Mouse (Mus musculus) cerebellum, adult 18-20 months (tissue): ENCODE results near the gene Trim8.

Experiments used
- DNase-seq, 2 experiments: peaks; one replicate each; pipeline ENCODE4 v3.0.0; 2021

The Trim8 gene

DNA sequence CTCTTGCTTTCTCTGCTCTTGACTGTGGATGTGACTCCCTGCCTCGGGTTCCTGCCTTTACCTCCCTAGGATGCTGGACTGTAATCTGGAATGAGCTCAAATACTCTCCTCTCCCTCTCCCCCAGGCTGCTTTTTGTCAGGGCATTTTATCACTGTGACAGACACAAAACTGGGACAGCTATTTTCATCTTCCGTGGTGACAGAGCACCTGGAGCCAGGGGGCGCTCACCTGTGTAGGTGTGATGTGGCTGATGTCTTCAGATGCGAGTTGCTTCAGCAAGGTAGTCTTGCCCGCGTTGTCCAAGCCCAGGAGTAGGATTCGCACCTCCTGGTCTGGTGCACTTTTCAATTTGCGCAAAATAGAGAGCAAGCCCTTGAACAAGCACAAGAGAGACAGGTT lies 56.5 kb downstream of the Trim8 start:
- DNase-seq: no peak

DNA sequence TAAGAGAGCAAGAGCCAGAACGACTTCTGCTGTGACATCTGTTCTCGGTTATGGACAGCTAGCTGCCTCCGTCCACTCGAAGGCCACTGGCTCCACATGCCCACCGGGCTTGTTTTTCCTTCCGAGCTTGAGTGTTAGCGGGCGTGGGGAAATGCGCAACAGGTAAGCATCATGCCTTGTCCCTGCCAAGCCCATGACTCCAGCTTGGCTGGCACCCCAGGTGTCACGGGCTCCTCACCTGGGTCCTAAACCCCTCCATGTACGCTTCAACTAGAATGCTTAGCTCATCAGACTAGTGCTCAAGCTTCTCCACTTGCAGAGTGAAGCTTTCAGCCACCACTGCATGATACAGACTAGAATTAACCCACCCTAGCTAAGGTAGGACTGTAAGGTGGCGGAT lies 57.1 kb downstream of the Trim8 start:
- peak; percentile 64 to 66 for DNase-seq

- peak; percentile 77 to 81 for DNase-seq
Measured at GRCm38 (mm10) chr19:46562132-46562531, 60.6 kb downstream of the Trim8 start.

- peak; percentile 67 to 80 for DNase-seq
Measured at GRCm38 (mm10) chr19:46562581-46563515, 61.3 kb downstream of the Trim8 start.

GRCm38 (mm10) chr19:46563603-46564002 lies 62.1 kb downstream of the Trim8 start:
- peak in 1 of 2 experiments; percentile 20 for DNase-seq

GRCm38 (mm10) chr19:46564043-46564462 lies 62.6 kb downstream of the Trim8 start:
- DNase-seq: peak in 1 of 2 experiments; percentile 23
